Mouse (Mus musculus) ES-E14 (cell line): ENCODE results near the gene Add1. TPM values are rescaled to one million over a fixed set of nuclear protein-coding genes. Genes with fewer than 3 reads are reported as not detected.
A peak's percentile ranks its signal among the peaks of the same experiment; 100 is the strongest.

Experiments used
- DNase-seq: peaks from one replicate; pipeline ENCODE4 v3.0.0-alpha.2; 2013; ENCODE audit warnings: low read depth, low spot score
- H3K27ac ChIP-seq: 2 replicates; pipeline ENCODE4 v1.5.1; 2012; ENCODE audit warnings: low read depth, mild to moderate bottlenecking, low read length, moderate library complexity, mixed read lengths; ENCODE audit not compliant: poor library complexity, insufficient read depth, severe bottlenecking
- H3K36me3 ChIP-seq: 2 replicates; pipeline ENCODE4 v1.6.1; 2012; ENCODE audit warnings: mild to moderate bottlenecking, low read length, moderate library complexity, mixed read lengths; ENCODE audit not compliant: control insufficient read depth, poor library complexity, insufficient read depth, severe bottlenecking
- H3K4me1 ChIP-seq, 2 experiments: fragments of 150-350 bp in 1 of 2; sonication (generic) in 1 of 2; 2 replicates each; pipeline ENCODE4 v1.6.1; 2012; ENCODE audit warnings: low read length in 2 of 2, mild to moderate bottlenecking in 1 of 2, mixed read lengths in 1 of 2; ENCODE audit not compliant: control insufficient read depth in 2 of 2, insufficient read depth in 2 of 2, poor library complexity in 1 of 2
- H3K4me3 ChIP-seq, 2 experiments: fragments of 150-350 bp in 1 of 2; sonication (generic) in 1 of 2; 2 replicates each; pipeline ENCODE4 v1.5.1; 2012; ENCODE audit warnings: low read length in 2 of 2, low read depth in 1 of 2, mild to moderate bottlenecking in 1 of 2, mixed read lengths in 1 of 2; ENCODE audit not compliant: insufficient read depth in 1 of 2, poor library complexity in 1 of 2, severe bottlenecking in 1 of 2
- H3K9ac ChIP-seq: 2 replicates; pipeline ENCODE4 v1.6.1; 2012; ENCODE audit warnings: low read depth, mild to moderate bottlenecking, low read length, mixed read lengths; ENCODE audit not compliant: poor library complexity, insufficient read depth, severe bottlenecking
- H3K9me3 ChIP-seq: fragments of 150-350 bp; sonication (generic); 2 replicates; pipeline ENCODE4 v1.6.1; 2012; ENCODE audit warnings: low read depth, mild to moderate bottlenecking, low read length; ENCODE audit not compliant: control insufficient read depth, insufficient read depth
- CHD2 ChIP-seq: IDR thresholded peaks from 2 replicates; pipeline ENCODE4 v1.6.1; 2014; ENCODE audit warnings: mild to moderate bottlenecking, low read depth, low read length, inconsistent platforms
- HCFC1 ChIP-seq: IDR thresholded peaks from 2 replicates; pipeline ENCODE4 v1.6.1; 2012; ENCODE audit warnings: low read length, inconsistent platforms, borderline replicate concordance; ENCODE audit not compliant: insufficient read depth
- MAFK ChIP-seq: IDR thresholded peaks from 2 replicates; pipeline ENCODE4 v1.6.1; 2014; ENCODE audit warnings: mild to moderate bottlenecking, low read depth, low read length, inconsistent platforms; ENCODE audit not compliant: insufficient read depth
- ZC3H11A ChIP-seq: IDR thresholded peaks from 2 replicates; pipeline ENCODE4 v1.6.1; 2012; ENCODE audit warnings: low read depth, mild to moderate bottlenecking, inconsistent platforms, low read length, borderline replicate concordance
- ZNF384 ChIP-seq: IDR thresholded peaks from 2 replicates; pipeline ENCODE4 v1.6.1; 2012; ENCODE audit warnings: low read depth, low read length, inconsistent platforms
- in situ Hi-C, 2 experiments: fragments of 600-800 bp; cut with MboI; formaldehyde crosslinking; loops; one replicate each; pipeline ENCODE4 v1.15.1; 2025; ENCODE audit warnings: low sequenced_read_pairs in 2 of 2, inconsistent platforms in 1 of 2; ENCODE audit not compliant: unreplicated experiment in 2 of 2
- total RNA-seq: library from RNA; depleted of rRNA; stranded (reverse); fragments of 300-350 nt; gene quantifications from 2 replicates; pipeline ENCODE4 v1.2.3, GENCODE M21; 2012

Add1 gene
- total RNA-seq, 1 experiment, result 78.4 TPM

DNA sequence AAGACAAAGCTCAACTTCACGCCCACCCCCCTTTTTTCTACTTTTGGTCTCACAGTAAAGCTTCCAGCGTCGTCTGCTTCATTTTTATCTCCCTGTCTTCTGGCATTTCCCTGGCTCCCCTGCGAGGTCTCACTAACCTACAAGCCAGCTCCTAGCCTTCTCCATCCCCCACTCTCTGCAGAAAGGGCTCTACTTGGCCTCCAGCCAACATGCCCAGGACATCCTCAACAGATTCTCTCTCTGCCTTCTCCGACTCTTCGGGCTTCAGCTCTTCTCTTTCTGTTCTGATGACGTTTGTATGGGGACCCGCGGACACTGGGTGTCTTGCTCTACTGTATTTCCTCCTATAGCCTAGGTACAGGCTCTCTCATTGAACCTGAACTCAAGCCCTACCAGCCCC, 81.4 kb downstream of the Add1 start:
- TF ChIP-seq ZNF384, result no peak
- no peak for TF ChIP-seq ZC3H11A
- no peak for TF ChIP-seq HCFC1
- no peak for TF ChIP-seq CHD2
- TF ChIP-seq MAFK, result no peak

DNA sequence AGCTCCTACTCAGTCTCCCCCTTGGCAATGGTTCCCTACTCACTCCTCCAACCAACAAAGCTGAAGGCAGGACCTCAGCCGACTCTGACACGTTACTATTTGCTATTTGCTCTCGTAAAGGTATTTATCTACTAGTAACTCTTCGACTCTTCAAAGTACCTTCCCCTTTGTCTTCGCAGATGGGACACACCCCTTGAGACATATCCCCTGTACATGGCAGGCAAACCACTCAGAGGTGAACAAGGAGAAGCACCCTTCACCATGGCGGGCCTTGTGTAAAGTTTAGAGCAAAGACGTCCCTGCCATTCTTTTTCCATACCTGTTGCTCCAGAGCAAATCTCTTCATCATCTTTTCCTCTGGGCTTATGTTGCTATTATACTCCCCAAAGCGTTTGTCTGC, 84.1 kb downstream of the Add1 start:
- no peak for DNase-seq
- peaks cover 38% of the 10 kb centered on the region for H3K36me3 ChIP-seq
- TF ChIP-seq MAFK, result no peak
- no peak for TF ChIP-seq CHD2
- TF ChIP-seq ZC3H11A, result no peak
- TF ChIP-seq ZNF384, result no peak
- no peak for TF ChIP-seq HCFC1
- no peak overlapping the region for H3K9ac ChIP-seq
- in situ Hi-C loops, result no loop called here
- no peaks in the 10 kb centered on the region for H3K9me3 ChIP-seq
- H3K4me1 ChIP-seq, result no peaks in the 10 kb centered on the region; a peak in 1 of 4 replicates
- no peak overlapping the region for H3K27ac ChIP-seq
- no peak overlapping the region for H3K4me3 ChIP-seq

More for the DNA sequence above, 81.4 kb downstream of the Add1 start:
- no peak overlapping the region for H3K27ac ChIP-seq
- H3K9ac ChIP-seq, result no peak overlapping the region
- in situ Hi-C loops, result no loop called here
- no peak for DNase-seq
- no peak overlapping the region for H3K4me3 ChIP-seq
- peaks cover 57% of the 10 kb centered on the region for H3K36me3 ChIP-seq
- H3K9me3 ChIP-seq, result no peaks in the 10 kb centered on the region
- no peaks in the 10 kb centered on the region; a peak in 1 of 4 replicates for H3K4me1 ChIP-seq

DNA sequence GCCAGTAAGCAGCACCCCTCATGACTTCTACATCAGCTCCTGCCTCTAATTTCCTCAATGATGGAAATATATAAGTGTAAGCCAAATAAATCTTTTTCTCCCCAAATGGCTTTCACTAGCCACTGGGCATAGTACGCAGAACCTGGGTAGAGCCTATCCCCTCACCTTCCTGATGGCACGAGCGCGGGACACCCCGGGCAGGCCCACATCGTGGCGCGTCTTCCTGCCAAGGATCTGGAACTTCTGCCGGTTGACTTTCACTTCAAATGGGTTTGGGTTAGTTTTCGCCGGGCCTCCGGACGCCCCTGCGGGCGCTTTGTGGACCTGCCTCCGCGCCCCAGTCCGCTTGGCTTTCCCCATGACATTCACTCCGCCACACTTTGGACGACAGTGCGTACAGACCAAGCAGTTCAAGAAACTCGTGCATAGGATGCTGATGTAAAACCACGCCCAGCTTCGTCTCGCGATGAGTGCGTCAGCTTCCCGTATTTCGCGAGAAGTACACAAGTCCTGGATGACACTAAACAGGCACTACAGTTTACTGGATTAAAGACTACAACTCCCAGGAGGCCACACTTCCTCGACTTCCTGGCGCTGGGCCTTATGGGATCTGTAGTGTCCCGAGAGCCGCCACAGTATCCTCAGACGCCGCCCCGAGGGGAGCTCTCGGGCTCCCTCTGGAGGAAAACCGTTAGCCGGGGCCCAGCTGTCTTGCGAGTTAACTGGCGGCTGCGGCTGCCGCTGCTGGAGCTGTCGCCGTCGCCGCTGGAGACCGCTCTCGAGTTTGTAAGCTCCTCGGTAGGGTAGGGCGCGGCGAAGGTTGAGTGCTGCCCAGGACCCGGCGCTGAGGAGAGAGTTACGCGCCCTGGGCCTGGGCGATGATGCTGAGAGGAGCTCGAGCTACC, 86.5 kb downstream of the Add1 start, which contains the start of the genes Nop14 and Grk4:
Nop14 (minus strand) TSS at position 463 of the 905 bp plus-strand sequence.
Grk4 (plus strand) TSS at position 694 of the 905 bp plus-strand sequence.
- Histone ChIP-seq H3K9ac (peak within 1 kb of the TSS; percentile 95), H3K27ac (peak within 1 kb of the TSS; percentile 65; the same call in 1 of the 2 replicates), H3K4me1 (no peaks in the 10 kb centered on the region; a peak in 1 of 4 replicates), H3K9me3 (no peaks in the 10 kb centered on the region), H3K4me3 (peak within 1 kb of the TSS; percentile 79 to 94), H3K36me3 (peaks cover 19% of the 10 kb centered on the region)
- DNase-seq, result peak; percentile 97
- in situ Hi-C loops, result no loop called here
- TF ChIP-seq ZC3H11A (no peak), ZNF384 (no peak), HCFC1 (peak; percentile 100), MAFK (no peak), CHD2 (peak; percentile 98)

DNA sequence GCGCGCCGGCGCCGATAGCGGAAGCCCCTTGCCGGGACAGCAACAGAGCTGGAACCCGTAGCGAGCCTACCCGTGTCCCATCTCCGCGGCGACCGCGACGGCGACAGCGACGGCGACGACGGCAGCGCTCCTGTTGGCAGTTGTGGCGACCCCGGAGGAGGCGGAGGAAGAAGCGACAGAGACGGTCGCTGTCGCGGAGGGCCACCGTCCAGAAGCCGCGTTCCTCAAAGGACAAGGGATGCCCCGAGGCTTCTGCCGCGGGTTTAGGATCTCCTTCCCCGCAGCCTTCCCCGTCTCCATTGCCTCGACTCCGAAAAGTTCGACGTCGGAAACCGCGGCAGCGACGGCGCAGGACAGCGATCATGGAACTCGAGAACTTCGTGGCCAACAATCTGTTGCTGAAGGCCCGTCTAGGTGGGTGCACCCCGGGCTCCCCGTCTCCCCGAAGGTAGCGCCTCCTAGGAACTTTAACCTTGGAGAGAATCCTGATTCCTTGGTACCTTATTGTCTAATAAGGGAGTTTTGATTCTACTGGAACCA, 87.2 kb downstream of the Add1 start:
- TF ChIP-seq ZNF384 (no peak), HCFC1 (no peak), CHD2 (no peak)
- peak overlapping the region; percentile 55 for H3K9ac ChIP-seq
- H3K4me1 ChIP-seq, result no peaks in the 10 kb centered on the region; a peak in 1 of 4 replicates
- peak overlapping the region; percentile 70 to 71 for H3K4me3 ChIP-seq
- H3K36me3 ChIP-seq, result peaks cover 13% of the 10 kb centered on the region
- no peaks in the 10 kb centered on the region for H3K9me3 ChIP-seq
- no peak overlapping the region for H3K27ac ChIP-seq
- peak; percentile 34 for DNase-seq
- in situ Hi-C loops, result no loop called here
